Mouse (Mus musculus) liver, postnatal 0 days (tissue): ENCODE results near the gene Fgfr1op. TPM values are rescaled to one million over a fixed set of nuclear protein-coding genes. Genes with fewer than 3 reads are reported as not detected.
"Not testable (repeated sequence)": the region's sequence is repeated elsewhere in the genome, so short reads cannot be mapped to it uniquely, and the experiment has no call there.

Experiments used
- ATAC-seq: fragments of 200-750 bp; cut with Nextera tagmentation; 2 replicates; pipeline ENCODE4 v1.8.0; 2017; ENCODE audit warnings: mild to moderate bottlenecking, moderate library complexity
- DNase-seq: peaks from one replicate; pipeline ENCODE4 v3.0.0-alpha.2; 2016
- H3K27ac ChIP-seq: fragments of 300-500 bp; sonication (generic); 2 replicates; pipeline ENCODE4 v1.5.1; 2014; ENCODE audit warnings: antibody characterized with exemption, moderate library complexity, mild to moderate bottlenecking, low read depth
- H3K27me3 ChIP-seq: fragments of 300-500 bp; sonication (generic); 2 replicates; pipeline ENCODE4 v1.6.1; 2014; ENCODE audit warnings: low read length, control low read depth, mixed read lengths; ENCODE audit not compliant: insufficient read depth
- H3K36me3 ChIP-seq: fragments of 300-500 bp; sonication (generic); replicated peaks from 2 replicates; pipeline ENCODE4 v1.6.1; 2014; ENCODE audit warnings: mild to moderate bottlenecking, control low read depth, low read length, moderate library complexity, mixed read lengths; ENCODE audit not compliant: insufficient read depth
- H3K4me1 ChIP-seq: fragments of 300-500 bp; sonication (generic); 2 replicates; pipeline ENCODE4 v1.6.1; 2014; ENCODE audit warnings: antibody characterized with exemption, mild to moderate bottlenecking, control low read depth; ENCODE audit not compliant: insufficient read depth
- H3K4me2 ChIP-seq: fragments of 300-500 bp; sonication (generic); 2 replicates; pipeline ENCODE4 v1.6.1; 2014; ENCODE audit warnings: low read depth, mild to moderate bottlenecking, low read length, moderate library complexity, mixed read lengths
- H3K4me3 ChIP-seq: fragments of 300-500 bp; sonication (generic); 2 replicates; pipeline ENCODE4 v1.5.1; 2014; ENCODE audit warnings: low read depth, low read length
- H3K9ac ChIP-seq: fragments of 300-500 bp; sonication (generic); replicated peaks from 2 replicates; pipeline ENCODE4 v1.6.1; 2014; ENCODE audit warnings: mild to moderate bottlenecking, moderate library complexity
- H3K9me3 ChIP-seq: fragments of 300-500 bp; sonication (generic); 2 replicates; pipeline ENCODE4 v1.6.1; 2016; ENCODE audit warnings: mild to moderate bottlenecking, control low read depth, low read length, mixed read lengths
- WGBS: fragments of 180-500 bp; shearing (Covaris S2); extraction: QIAGEN DNeasy Blood & Tissue Kit; methylation state at CpG from one replicate; pipeline ENCODE4 v1.1.7; 2014; ENCODE audit not compliant: insufficient replicate concordance; 5-methylcytosine and 5-hydroxymethylcytosine counted together
- polyA plus RNA-seq: library from polyadenylated mRNA; unstranded; fragments of >200 nt; fragmentation: Nextera tagmentation; extraction: Ambion mirVana; gene quantifications from 2 replicates; pipeline ENCODE4 v1.2.1, GENCODE M21; 2015

Fgfr1op gene
- polyA plus RNA-seq, 1 experiment from 2014 or later = 8.5 TPM

DNA sequence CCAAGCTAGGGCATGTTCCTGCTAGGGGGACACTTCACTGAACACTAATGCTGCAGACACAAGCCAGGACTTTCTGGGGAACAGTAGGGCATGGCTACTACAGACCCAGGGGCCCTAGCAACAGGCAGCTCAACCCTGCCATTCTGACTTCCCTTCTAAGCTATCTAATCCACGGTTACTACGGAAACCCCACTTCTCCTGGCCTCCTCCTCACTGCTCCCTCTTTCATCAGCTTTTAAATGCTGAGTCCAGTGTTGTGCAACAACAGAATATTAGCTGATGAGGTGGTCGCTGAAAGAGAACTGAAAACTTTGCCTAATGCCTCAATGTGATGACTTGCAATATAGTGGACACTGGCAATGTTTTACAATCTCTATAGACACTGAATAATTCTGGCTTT is 25.1 kb upstream of the Fgfr1op start:
- H3K4me3 ChIP-seq, DNase-seq, H3K27me3 ChIP-seq, H3K9ac ChIP-seq, H3K9me3 ChIP-seq, H3K4me2 ChIP-seq, ATAC-seq, H3K27ac ChIP-seq, H3K4me1 ChIP-seq, H3K36me3 ChIP-seq: not testable (repeated sequence)
- WGBS = 55% methylated on average over 3 of the region's 3 CpGs

DNA sequence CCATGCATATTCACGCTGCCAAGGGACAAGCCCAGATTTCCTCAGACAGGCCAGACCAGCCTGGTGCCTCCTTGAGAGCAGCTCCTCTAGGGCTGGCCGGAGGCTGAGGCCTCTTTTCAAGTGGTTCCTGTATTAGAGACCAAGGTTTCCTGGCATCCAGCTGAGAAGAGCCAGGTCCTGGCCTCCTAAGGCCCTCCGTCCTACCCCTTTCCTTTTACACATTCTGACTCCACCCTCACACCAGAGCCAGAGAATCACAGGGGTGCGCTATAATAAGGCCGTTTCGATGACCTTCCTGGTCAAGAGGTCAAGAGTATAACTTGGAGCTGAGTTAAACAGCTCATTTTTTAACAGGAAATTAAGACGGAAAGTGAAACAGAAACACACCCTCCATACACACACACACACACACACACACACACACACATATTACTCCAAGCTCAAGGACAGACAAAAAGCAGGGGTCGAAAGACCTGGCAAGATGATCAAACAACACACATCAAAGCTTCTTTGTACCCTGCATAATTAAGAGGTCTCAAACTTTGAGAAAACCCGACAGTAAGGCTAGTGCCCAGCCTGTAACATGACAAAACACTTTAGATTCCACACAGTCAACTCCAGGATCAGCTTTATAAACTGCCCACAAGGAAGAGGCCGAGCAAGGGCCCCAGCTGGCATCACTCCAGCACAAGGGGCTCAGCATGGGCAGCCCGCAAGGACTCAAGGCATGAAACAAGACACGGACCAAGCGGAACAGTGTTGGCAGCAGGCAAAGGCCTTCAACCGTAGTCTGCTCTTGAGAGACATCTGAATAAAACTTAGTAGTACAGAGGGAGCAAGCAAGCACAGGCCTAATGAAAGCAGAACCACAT is 21.3 kb upstream of the Fgfr1op start:
- WGBS = 52% methylated on average over 13 of the region's 14 CpGs
- H3K4me1 ChIP-seq, H3K9ac ChIP-seq, H3K4me2 ChIP-seq, H3K4me3 ChIP-seq, H3K9me3 ChIP-seq, H3K27me3 ChIP-seq, H3K36me3 ChIP-seq, ATAC-seq, H3K27ac ChIP-seq: not testable (repeated sequence)
- DNase-seq = peak; percentile 11

DNA sequence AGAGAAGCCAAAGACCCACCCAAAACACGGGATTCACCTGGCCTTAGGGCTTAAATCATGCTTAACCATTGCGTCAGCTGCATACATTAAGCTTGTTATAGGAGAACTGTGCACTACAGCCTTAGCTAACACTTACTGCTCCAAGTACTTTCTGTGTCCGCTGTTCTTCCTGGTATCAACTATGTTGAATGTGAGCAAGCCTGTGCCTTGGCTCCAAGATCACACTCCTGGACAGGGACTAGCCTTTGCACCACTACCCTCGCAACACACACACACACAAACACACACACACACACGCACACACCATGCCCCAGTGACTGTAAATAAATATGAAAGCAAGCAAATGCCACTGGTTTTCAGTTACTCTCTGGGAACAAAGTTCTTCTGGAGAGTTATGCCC is 18.4 kb upstream of the Fgfr1op start:
- H3K4me1 ChIP-seq, DNase-seq, H3K36me3 ChIP-seq, H3K27ac ChIP-seq, H3K9me3 ChIP-seq, H3K27me3 ChIP-seq: not testable (repeated sequence)
- H3K4me3 ChIP-seq = peak overlapping the region; percentile 65
- ATAC-seq = peak; percentile 18
- H3K4me2 ChIP-seq = peak overlapping the region; percentile 69
- H3K9ac ChIP-seq = peak overlapping the region; percentile 78
- 15% methylated on average over 5 of the region's 5 CpGs for WGBS

DNA sequence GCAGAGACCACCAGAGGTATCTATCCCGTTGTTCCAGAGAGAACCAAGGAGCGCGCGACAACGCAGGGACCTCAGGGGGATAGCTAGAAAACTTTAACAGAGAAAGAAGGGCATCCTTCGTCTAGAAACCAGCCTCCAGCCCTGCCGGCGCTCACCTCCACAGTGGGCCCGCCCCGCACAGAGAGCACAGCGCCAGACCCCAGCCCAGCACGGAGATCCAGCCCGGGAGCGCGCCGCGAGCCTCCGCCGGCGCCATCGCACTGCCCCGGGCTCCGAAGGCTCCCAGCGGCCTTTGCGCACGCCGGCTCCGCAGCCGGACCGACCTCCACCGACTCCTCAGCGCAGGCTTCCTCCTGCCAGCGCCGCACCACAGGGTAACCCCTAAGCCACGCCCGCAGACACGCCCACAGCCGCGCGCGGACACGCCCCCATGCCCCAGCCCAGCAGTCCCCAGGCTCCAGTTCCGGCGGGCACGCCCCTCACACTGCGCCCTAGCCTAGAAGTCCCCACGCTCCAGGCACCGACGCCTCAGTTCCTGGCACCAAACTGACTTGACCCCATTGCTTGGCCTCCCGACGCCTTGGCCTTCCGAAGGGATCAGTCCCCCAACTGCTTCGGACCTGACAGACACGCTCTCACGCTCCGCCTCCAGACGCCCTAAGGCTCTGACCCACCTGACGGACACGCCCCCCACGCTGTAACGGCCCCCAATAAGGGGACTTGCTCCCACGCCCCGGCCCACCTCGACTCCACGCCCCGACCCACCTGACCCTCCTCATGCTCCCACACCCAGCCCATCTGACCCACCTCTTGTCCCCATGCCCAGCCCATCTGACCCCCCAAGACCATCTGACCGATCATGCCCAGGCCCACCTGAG is 17.6 kb upstream of the Fgfr1op start, which contains the start of the genes Gm49673 and Rnaset2a:
Gene Gm49673, minus strand, starts transcription at position 350 of the 878 bp plus-strand sequence.
Gene Rnaset2a, minus strand, starts transcription at position 659 of the 878 bp plus-strand sequence.
- ATAC-seq = peak; percentile 99
- peak within 1 kb of the TSS; percentile 65 for H3K4me3 ChIP-seq
- H3K27ac ChIP-seq = peak within 1 kb of the TSS; percentile 71; the same call in 1 of the 2 replicates
- H3K27me3 ChIP-seq, H3K36me3 ChIP-seq, H3K9me3 ChIP-seq, H3K4me1 ChIP-seq: not testable (repeated sequence)
- peak; percentile 47 for DNase-seq
- WGBS = under 1% methylated on average over 39 of the region's 67 CpGs
- H3K4me2 ChIP-seq = peak within 1 kb of the TSS; percentile 69
- H3K9ac ChIP-seq = peak within 1 kb of the TSS; percentile 78

DNA sequence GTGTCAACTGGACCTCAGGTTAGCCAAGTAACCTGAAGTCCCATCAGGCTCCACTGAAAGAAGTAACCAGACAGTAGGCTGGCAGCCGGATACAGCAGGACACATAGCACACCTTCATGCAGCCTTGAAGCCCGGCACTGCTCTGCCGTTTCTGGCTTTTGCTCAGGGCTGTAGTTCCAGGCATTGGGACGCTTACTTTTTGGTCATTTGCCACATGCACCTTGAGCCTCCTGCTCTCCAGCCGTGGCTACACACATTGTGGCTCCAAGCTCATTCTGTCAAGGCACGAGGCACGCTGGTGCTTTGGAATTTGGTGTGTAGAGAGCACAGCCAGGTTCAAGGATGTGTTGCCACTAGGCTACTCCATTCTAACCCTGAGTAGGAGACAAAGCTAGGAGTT is 10.3 kb upstream of the Fgfr1op start:
- not testable (repeated sequence) for H3K27me3 ChIP-seq, H3K36me3 ChIP-seq, H3K9me3 ChIP-seq, ATAC-seq, H3K4me2 ChIP-seq, H3K4me1 ChIP-seq, H3K27ac ChIP-seq, DNase-seq, H3K4me3 ChIP-seq, H3K9ac ChIP-seq
- WGBS = 75% methylated on average over 6 of the region's 7 CpGs

DNA sequence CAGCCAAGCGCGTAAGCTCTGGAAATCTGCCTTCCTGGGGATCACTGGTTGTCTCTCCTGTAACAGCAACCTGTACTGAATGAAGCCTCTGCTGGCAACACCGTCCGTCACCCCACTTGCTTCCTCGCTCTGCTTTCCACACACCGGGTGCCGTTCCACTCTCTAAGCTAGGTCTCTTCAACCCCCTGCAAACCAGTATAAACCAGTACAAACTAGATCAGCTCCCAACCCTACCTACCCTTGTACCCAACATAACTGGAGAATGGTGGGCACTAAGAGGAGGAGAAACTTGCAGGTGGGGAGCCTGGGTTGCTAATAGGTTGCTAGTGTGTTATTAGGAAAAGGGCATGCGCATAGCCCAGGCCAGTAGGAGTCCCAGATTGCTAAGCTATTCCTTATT is 9.3 kb upstream of the Fgfr1op start:
- DNase-seq, H3K4me3 ChIP-seq, H3K27ac ChIP-seq, H3K4me2 ChIP-seq, H3K27me3 ChIP-seq, H3K36me3 ChIP-seq, ATAC-seq, H3K4me1 ChIP-seq, H3K9ac ChIP-seq, H3K9me3 ChIP-seq: not testable (repeated sequence)
- no CpG with 5 or more reads among the region's 8 CpGs for WGBS

DNA sequence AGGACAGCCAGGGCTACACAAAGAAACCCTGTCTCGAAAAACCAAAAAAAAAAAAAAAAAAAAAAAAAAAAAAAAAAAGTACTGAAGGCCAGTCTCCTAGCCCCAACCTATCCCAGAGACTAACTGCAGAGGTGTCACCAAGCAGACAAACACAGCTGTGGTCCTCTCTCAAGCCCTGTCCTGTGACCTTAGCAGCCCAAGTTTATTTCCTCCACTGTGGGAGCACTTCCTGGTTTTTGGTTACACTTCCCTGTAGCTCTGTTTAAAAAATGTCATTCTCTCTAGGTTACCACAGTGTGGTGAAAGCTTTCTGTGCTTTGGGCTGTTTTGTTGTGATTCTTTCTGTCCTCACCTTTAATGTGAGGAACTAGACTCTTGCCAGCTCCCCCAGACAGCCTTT is 6.7 kb upstream of the Fgfr1op start:
- H3K4me1 ChIP-seq, H3K9ac ChIP-seq, H3K4me2 ChIP-seq, H3K27ac ChIP-seq, DNase-seq, H3K4me3 ChIP-seq, H3K36me3 ChIP-seq, H3K9me3 ChIP-seq, H3K27me3 ChIP-seq: not testable (repeated sequence)
- peak; percentile 64 for ATAC-seq
- no CpG with 5 or more reads among the region's 1 CpGs for WGBS
